Mouse (Mus musculus): ENCODE data around the gene Fam160a1. TPM values are rescaled to one million over a fixed set of nuclear protein-coding genes. Genes with fewer than 3 reads are reported as not detected.
A peak's percentile ranks its signal among the peaks of the same experiment; 100 is the strongest.

Gene Fam160a1
- polyA plus RNA-seq, 1 experiment, result 8.9 TPM

DNA sequence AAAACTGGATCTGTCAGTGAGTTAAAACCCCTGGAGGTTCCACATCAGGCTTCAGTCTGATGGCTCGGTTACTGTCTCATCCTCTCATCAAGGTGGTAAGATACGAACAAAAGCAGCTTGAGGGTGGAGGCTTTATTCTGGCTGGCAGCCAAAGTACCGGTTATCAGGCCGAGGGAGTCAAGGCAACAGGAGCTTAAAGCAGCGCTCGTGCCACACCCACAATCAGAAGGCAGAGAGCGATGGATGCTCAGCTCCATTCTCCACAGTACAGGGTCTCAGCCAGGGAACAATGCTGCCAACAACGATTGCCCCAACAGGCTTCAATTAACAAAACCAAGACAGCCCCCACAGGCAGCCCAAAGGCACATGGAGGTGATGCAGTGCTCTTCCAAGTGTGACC is 106.4 kb downstream of the Fam160a1 start:
- no peak for TF ChIP-seq CTCF (IDR thresholded peaks at IDR 0.05; ENCODE audit: control insufficient read depth, insufficient read depth, insufficient read length)
- no peak for TF ChIP-seq MYOD1 (IDR thresholded peaks at IDR 0.05; ENCODE audit: control insufficient read depth, insufficient read length, low read depth)
- no peak for TF ChIP-seq CEBPB (IDR thresholded peaks at IDR 0.05; ENCODE audit: low read depth)
- TF ChIP-seq FOSL1 (IDR thresholded peaks at IDR 0.05; ENCODE audit: insufficient read depth, low read length, poor library complexity, severe bottlenecking), result no peak
- no peak for TF ChIP-seq USF1 (IDR thresholded peaks at IDR 0.05; ENCODE audit: low read depth)
- TF ChIP-seq MYOG (IDR thresholded peaks at IDR 0.05; ENCODE audit: control insufficient read depth, extremely low read depth, insufficient read length), result no peak
- TF ChIP-seq MAX (IDR thresholded peaks at IDR 0.05), result no peak
- Histone ChIP-seq H3K79me3 (ENCODE audit: low read depth) (no peaks in the 10 kb centered on the region), H3K27me3 (ENCODE audit: control insufficient read depth, insufficient read depth, insufficient read length) (no peaks in the 10 kb centered on the region), H3K4me3 (ENCODE audit: insufficient read depth, poor library complexity, severe bottlenecking) (no peak overlapping the region), H3K79me2 (ENCODE audit: control insufficient read depth, insufficient read depth) (no peaks in the 10 kb centered on the region), H3K36me3 (ENCODE audit: control insufficient read depth, insufficient read depth) (no peaks in the 10 kb centered on the region), H3ac (ENCODE audit: control insufficient read depth, insufficient read length, low read depth) (no peak overlapping the region)

DNA sequence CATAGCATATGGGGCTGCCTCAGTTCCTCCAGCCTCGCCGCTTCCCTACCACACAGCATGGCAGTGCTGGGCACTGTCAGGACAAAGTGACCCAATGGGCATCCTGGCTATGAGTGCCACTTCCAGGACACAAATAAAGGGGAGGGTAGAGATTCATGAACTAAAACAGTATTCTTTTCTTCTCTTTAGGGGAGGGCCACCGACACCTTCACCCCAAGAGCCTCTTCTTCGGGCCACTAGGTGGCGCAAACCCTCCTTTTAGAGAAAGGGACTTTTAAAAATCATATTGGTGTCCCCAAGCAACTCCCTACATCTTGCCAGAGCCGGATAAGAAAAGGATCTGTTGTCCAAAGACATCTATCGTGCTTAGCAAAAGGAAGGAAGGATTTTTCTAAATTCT is 109.7 kb downstream of the Fam160a1 start:
- Histone ChIP-seq H3K79me3 (ENCODE audit: low read depth) (no peaks in the 10 kb centered on the region), H3ac (ENCODE audit: control insufficient read depth, insufficient read length, low read depth) (no peak overlapping the region), H3K36me3 (ENCODE audit: control insufficient read depth, insufficient read depth) (no peaks in the 10 kb centered on the region), H3K27me3 (ENCODE audit: control insufficient read depth, insufficient read depth, insufficient read length) (no peaks in the 10 kb centered on the region), H3K79me2 (ENCODE audit: control insufficient read depth, insufficient read depth) (no peaks in the 10 kb centered on the region), H3K4me3 (ENCODE audit: insufficient read depth, poor library complexity, severe bottlenecking) (no peak overlapping the region)
- TF ChIP-seq CTCF (IDR thresholded peaks at IDR 0.05; ENCODE audit: control insufficient read depth, insufficient read depth, insufficient read length) (peak; percentile 5), MYOG (IDR thresholded peaks at IDR 0.05; ENCODE audit: control insufficient read depth, extremely low read depth, insufficient read length) (no peak)

DNA sequence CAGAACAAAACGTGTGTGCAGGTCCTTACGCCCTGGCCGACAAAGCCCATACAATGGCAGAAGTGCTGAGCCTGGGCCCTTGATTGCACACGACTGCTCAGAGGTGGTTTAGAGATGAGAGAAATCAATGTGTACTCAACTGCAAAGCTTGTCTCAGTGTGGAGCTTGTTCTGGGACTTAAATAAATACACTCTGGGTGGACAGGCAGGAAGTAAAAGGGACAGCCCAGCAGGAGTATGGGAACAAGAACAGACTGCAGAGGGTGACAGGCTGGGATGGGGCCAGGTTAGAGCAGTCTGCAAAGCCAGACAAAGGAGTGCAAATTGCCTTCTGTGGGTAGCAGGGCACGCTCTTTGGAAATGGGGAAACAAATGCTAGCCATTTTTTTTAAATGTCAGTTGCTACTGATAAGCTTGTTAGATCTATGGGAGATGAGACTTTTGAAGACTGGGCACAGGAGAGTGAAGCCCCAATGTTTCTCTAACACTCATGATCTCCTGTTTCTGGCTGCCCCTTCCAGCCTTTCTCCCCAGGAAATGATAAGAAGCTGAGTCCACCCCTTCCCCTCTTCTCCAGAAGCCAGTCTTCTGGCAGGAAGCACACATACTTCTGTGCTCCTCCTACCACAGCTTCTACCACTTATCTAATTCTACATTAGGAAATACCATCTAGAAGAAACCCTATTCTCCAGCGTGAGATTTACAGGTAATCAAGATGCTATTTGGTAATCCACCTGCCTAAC is 113.8 kb downstream of the Fam160a1 start:
- H3K27me3 ChIP-seq (ENCODE audit: control insufficient read depth, insufficient read depth, insufficient read length), result no peaks in the 10 kb centered on the region
- H3K79me2 ChIP-seq (ENCODE audit: control insufficient read depth, insufficient read depth), result no peaks in the 10 kb centered on the region
- H3ac ChIP-seq (ENCODE audit: control insufficient read depth, insufficient read length, low read depth), result no peak overlapping the region
- no peaks in the 10 kb centered on the region for H3K36me3 ChIP-seq (ENCODE audit: control insufficient read depth, insufficient read depth)
- H3K79me3 ChIP-seq (ENCODE audit: low read depth), result no peaks in the 10 kb centered on the region
- no peak overlapping the region for H3K4me3 ChIP-seq (ENCODE audit: insufficient read depth, poor library complexity, severe bottlenecking)
- TF ChIP-seq MAX (IDR thresholded peaks at IDR 0.05), result no peak
- no peak for TF ChIP-seq MYOG (IDR thresholded peaks at IDR 0.05; ENCODE audit: control insufficient read depth, extremely low read depth, insufficient read length)
- no peak for TF ChIP-seq FOSL1 (IDR thresholded peaks at IDR 0.05; ENCODE audit: insufficient read depth, low read length, poor library complexity, severe bottlenecking)
- TF ChIP-seq CTCF (IDR thresholded peaks at IDR 0.05; ENCODE audit: control insufficient read depth, insufficient read depth, insufficient read length), result no peak
- TF ChIP-seq CEBPB (IDR thresholded peaks at IDR 0.05; ENCODE audit: low read depth), result no peak
- TF ChIP-seq MYOD1 (IDR thresholded peaks at IDR 0.05; ENCODE audit: control insufficient read depth, insufficient read length, low read depth), result no peak
- TF ChIP-seq USF1 (IDR thresholded peaks at IDR 0.05; ENCODE audit: low read depth), result no peak

DNA sequence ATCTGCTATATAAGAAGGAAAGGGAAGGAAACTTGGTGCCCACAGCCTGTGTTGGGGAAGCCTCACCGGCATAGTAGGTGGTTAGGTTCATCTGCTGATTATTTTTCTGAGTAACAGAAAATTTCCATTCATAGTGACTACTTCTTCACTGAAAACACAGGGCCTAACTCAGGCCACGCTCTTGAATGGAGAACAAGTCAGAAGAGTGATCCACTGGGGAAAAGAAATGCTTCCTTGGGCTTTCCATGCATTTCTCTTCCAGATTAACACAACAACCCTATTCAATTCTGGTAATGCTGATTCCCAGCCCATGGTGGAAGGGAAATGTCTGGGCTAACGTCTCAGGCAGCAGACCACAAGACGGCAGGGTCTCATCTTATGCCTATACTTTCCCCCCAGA is 118.6 kb downstream of the Fam160a1 start:
- H3K79me3 ChIP-seq (ENCODE audit: low read depth), result no peaks in the 10 kb centered on the region
- H3ac ChIP-seq (ENCODE audit: control insufficient read depth, insufficient read length, low read depth), result no peak overlapping the region
- TF ChIP-seq USF1 (IDR thresholded peaks at IDR 0.05; ENCODE audit: low read depth) (no peak), FOSL1 (IDR thresholded peaks at IDR 0.05; ENCODE audit: insufficient read depth, low read length, poor library complexity, severe bottlenecking) (no peak), CEBPB (IDR thresholded peaks at IDR 0.05; ENCODE audit: low read depth) (no peak), MAX (IDR thresholded peaks at IDR 0.05) (no peak), MYOG (IDR thresholded peaks at IDR 0.05; ENCODE audit: control insufficient read depth, extremely low read depth, insufficient read length) (no peak), MYOD1 (IDR thresholded peaks at IDR 0.05; ENCODE audit: control insufficient read depth, insufficient read length, low read depth) (no peak), CTCF (IDR thresholded peaks at IDR 0.05; ENCODE audit: control insufficient read depth, insufficient read depth, insufficient read length) (no peak)
- no peaks in the 10 kb centered on the region for H3K27me3 ChIP-seq (ENCODE audit: control insufficient read depth, insufficient read depth, insufficient read length)
- no peaks in the 10 kb centered on the region for H3K36me3 ChIP-seq (ENCODE audit: control insufficient read depth, insufficient read depth)
- H3K79me2 ChIP-seq (ENCODE audit: control insufficient read depth, insufficient read depth), result no peaks in the 10 kb centered on the region
- no peak overlapping the region for H3K4me3 ChIP-seq (ENCODE audit: insufficient read depth, poor library complexity, severe bottlenecking)

DNA sequence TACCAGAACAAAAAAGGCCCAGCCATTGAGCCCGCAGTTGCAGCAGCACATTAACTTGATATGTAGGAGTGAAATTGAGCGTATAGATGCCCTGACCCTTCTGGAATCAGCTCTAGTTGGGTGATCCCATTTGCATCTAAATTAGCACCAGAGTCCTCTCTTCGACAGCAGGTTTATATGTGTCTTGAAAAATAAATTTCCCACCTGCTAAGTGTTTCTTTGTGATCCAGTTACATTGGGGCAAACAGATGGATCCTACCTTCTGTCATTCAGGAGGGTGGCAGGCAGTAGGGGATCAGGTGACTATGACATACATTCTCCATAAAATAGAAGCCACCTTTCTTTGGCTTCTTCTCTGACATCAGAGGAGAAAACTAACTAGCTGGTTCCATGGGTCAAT is 122.0 kb downstream of the Fam160a1 start:
- Histone ChIP-seq H3K79me2 (ENCODE audit: control insufficient read depth, insufficient read depth) (no peaks in the 10 kb centered on the region), H3K36me3 (ENCODE audit: control insufficient read depth, insufficient read depth) (no peaks in the 10 kb centered on the region), H3K79me3 (ENCODE audit: low read depth) (no peaks in the 10 kb centered on the region), H3ac (ENCODE audit: control insufficient read depth, insufficient read length, low read depth) (no peak overlapping the region), H3K4me3 (ENCODE audit: insufficient read depth, poor library complexity, severe bottlenecking) (no peak overlapping the region), H3K27me3 (ENCODE audit: control insufficient read depth, insufficient read depth, insufficient read length) (no peaks in the 10 kb centered on the region)
- TF ChIP-seq MYOD1 (IDR thresholded peaks at IDR 0.05; ENCODE audit: control insufficient read depth, insufficient read length, low read depth) (no peak), MYOG (IDR thresholded peaks at IDR 0.05; ENCODE audit: control insufficient read depth, extremely low read depth, insufficient read length) (no peak), MAX (IDR thresholded peaks at IDR 0.05) (no peak), CTCF (IDR thresholded peaks at IDR 0.05; ENCODE audit: control insufficient read depth, insufficient read depth, insufficient read length) (no peak), USF1 (IDR thresholded peaks at IDR 0.05; ENCODE audit: low read depth) (no peak), CEBPB (IDR thresholded peaks at IDR 0.05; ENCODE audit: low read depth) (no peak), FOSL1 (IDR thresholded peaks at IDR 0.05; ENCODE audit: insufficient read depth, low read length, poor library complexity, severe bottlenecking) (no peak)

DNA sequence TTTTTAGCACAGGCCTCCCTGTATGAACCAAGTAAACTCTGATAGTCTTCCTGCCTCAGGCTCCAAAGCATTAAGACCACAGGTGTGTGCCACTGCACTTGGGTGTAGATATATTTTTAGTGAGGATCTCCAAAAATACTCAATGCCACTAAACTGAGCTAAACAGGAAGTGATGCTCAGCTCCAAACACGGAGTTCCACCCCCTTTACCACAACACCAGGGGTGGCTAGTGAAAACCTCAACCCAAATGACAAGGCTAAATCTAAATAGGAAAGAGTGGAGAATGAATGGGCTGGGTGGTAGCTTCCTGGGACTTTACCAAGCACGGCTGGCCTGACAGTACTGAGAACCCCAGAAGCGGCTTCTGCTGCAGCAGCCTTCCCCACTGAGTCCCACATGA is 124.1 kb downstream of the Fam160a1 start:
- no peak overlapping the region for H3K4me3 ChIP-seq (ENCODE audit: insufficient read depth, poor library complexity, severe bottlenecking)
- no peaks in the 10 kb centered on the region for H3K79me2 ChIP-seq (ENCODE audit: control insufficient read depth, insufficient read depth)
- no peaks in the 10 kb centered on the region for H3K27me3 ChIP-seq (ENCODE audit: control insufficient read depth, insufficient read depth, insufficient read length)
- no peaks in the 10 kb centered on the region for H3K36me3 ChIP-seq (ENCODE audit: control insufficient read depth, insufficient read depth)
- H3K79me3 ChIP-seq (ENCODE audit: low read depth), result no peaks in the 10 kb centered on the region
- H3ac ChIP-seq (ENCODE audit: control insufficient read depth, insufficient read length, low read depth), result no peak overlapping the region
- TF ChIP-seq USF1 (IDR thresholded peaks at IDR 0.05; ENCODE audit: low read depth), result no peak
- TF ChIP-seq MYOG (IDR thresholded peaks at IDR 0.05; ENCODE audit: control insufficient read depth, extremely low read depth, insufficient read length), result no peak
- no peak for TF ChIP-seq CEBPB (IDR thresholded peaks at IDR 0.05; ENCODE audit: low read depth)
- TF ChIP-seq CTCF (IDR thresholded peaks at IDR 0.05; ENCODE audit: control insufficient read depth, insufficient read depth, insufficient read length), result no peak

Measured in C2C12 (cell line).